Mouse (Mus musculus) limb, embryonic 10.5 days (tissue): ENCODE measurements around the gene Hoxc13. TPM values are rescaled to one million over a fixed set of nuclear protein-coding genes. Genes with fewer than 3 reads are reported as not detected.
A peak's percentile ranks its signal among the peaks of the same experiment; 100 is the strongest.

ENCODE experiments used
- DNase-seq: peaks from one replicate; pipeline ENCODE4 v3.0.0-alpha.2; 2017; ENCODE audit warnings: low spot score
- H3K27ac ChIP-seq: fragments of 300-500 bp; sonication (generic); 2 replicates; pipeline ENCODE4 v1.5.1; 2016; ENCODE audit warnings: mild to moderate bottlenecking
- H3K27me3 ChIP-seq: fragments of 300-500 bp; sonication (generic); 2 replicates; pipeline ENCODE4 v1.6.1; 2016; ENCODE audit warnings: low read depth, mild to moderate bottlenecking; ENCODE audit not compliant: poor library complexity, severe bottlenecking
- H3K36me3 ChIP-seq: fragments of 300-500 bp; sonication (generic); 2 replicates; pipeline ENCODE4 v1.6.1; 2016; ENCODE audit warnings: mild to moderate bottlenecking, moderate library complexity
- H3K4me1 ChIP-seq: fragments of 300-500 bp; sonication (generic); 2 replicates; pipeline ENCODE4 v1.6.1; 2016
- H3K4me3 ChIP-seq: fragments of 300-500 bp; sonication (generic); 2 replicates; pipeline ENCODE4 v1.5.1; 2016; ENCODE audit warnings: mild to moderate bottlenecking, moderate library complexity
- H3K9me3 ChIP-seq: fragments of 300-500 bp; sonication (generic); replicated peaks from 2 replicates; pipeline ENCODE4 v1.6.1; 2016; ENCODE audit warnings: mild to moderate bottlenecking
- WGBS: fragments of 180-500 bp; shearing (Covaris S2); methylation state at CpG from one replicate; pipeline ENCODE4 v1.1.7; 2016; 5-methylcytosine and 5-hydroxymethylcytosine counted together
- polyA plus RNA-seq: library from polyadenylated mRNA; unstranded; fragments of >200 nt; fragmentation: Nextera tagmentation; extraction: Ambion mirVana; gene quantifications from 2 replicates; pipeline ENCODE4 v1.2.1, GENCODE M21; 2016

The Hoxc13 gene
- polyA plus RNA-seq, 1 experiment from 2014 or later = 1.2 TPM

DNA sequence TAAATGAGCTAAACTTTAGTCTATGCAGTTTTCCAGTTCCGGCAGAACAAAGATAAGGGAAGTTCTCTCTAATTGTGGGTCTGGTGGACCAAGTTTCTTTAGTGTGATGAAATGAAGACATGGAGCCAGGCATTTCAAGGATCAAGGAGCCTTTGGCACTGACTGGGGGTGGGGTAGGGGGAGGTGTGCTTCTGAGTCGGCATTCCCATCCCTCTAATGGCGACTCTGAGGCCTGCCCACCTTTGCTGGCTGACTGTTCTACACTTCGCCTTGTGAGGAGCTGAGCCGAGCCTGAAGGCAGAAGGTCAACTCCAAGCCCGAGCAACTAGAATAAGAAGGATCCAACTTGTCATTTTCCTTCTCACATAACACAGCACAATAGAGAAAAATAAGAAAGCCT lies 40.8 kb downstream of the Hoxc13 start:
- Histone ChIP-seq H3K27ac (peak overlapping the region; percentile 93), H3K4me3 (peak overlapping the region; percentile 58), H3K9me3 (no peaks in the 10 kb centered on the region), H3K36me3 (no peaks in the 10 kb centered on the region), H3K4me1 (peaks cover 63% of the 10 kb centered on the region), H3K27me3 (peaks cover 100% of the 10 kb centered on the region)
- WGBS = 3% methylated on average over 6 of the region's 6 CpGs
- no peak for DNase-seq

DNA sequence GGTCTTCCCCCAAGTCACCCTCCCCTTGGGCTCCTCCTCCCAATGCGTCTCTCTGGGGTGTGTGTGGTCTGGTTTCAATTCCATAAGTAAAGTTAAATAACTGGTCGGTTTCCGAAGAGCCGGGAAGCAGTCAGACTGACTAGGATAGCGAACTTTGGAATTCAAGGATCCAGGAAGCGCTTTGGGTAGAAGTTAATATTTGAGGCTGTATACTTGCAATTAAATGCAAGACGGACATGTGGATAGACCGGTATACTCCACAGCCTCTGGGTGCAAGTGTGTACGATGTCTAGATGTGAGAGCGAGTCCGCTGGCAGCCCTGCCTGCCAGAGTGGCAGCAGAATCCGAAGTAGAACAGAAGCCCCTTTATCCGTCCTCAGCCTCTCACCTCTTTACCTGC lies 41.6 kb downstream of the Hoxc13 start:
- H3K9me3 ChIP-seq = no peaks in the 10 kb centered on the region
- no peak for DNase-seq
- 2% methylated on average over 13 of the region's 13 CpGs for WGBS
- H3K27me3 ChIP-seq = peaks cover 100% of the 10 kb centered on the region
- H3K4me3 ChIP-seq = peak overlapping the region; percentile 58
- H3K36me3 ChIP-seq = no peaks in the 10 kb centered on the region
- H3K27ac ChIP-seq = peak overlapping the region; percentile 93
- peaks cover 63% of the 10 kb centered on the region for H3K4me1 ChIP-seq

DNA sequence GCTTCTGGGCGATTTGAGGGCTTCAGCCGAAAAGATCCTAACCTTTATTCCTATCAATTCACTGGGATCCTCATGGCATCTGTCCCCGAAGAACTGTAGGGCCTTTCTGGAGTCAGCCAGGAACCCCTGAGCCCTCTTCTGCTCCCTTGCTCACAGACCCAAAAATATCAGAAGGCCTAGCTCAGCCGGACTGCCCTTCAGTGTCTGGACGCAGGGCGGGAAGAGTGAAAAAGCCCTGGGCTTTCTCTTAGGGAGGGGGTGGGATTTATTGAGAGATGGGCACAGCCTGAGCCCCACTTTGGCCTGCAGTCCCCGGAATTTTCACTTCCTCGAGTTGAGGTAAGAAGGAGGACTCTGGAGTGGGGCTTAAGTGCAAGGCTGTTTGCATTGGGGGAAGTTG lies 42.4 kb downstream of the Hoxc13 start:
- DNase-seq = no peak
- H3K27me3 ChIP-seq = peaks cover 100% of the 10 kb centered on the region
- H3K9me3 ChIP-seq = no peaks in the 10 kb centered on the region
- peaks cover 58% of the 10 kb centered on the region for H3K4me1 ChIP-seq
- H3K27ac ChIP-seq = peak overlapping the region; percentile 93
- no peaks in the 10 kb centered on the region for H3K36me3 ChIP-seq
- 2% methylated on average over 8 of the region's 8 CpGs for WGBS
- peak overlapping the region; percentile 58 for H3K4me3 ChIP-seq

DNA sequence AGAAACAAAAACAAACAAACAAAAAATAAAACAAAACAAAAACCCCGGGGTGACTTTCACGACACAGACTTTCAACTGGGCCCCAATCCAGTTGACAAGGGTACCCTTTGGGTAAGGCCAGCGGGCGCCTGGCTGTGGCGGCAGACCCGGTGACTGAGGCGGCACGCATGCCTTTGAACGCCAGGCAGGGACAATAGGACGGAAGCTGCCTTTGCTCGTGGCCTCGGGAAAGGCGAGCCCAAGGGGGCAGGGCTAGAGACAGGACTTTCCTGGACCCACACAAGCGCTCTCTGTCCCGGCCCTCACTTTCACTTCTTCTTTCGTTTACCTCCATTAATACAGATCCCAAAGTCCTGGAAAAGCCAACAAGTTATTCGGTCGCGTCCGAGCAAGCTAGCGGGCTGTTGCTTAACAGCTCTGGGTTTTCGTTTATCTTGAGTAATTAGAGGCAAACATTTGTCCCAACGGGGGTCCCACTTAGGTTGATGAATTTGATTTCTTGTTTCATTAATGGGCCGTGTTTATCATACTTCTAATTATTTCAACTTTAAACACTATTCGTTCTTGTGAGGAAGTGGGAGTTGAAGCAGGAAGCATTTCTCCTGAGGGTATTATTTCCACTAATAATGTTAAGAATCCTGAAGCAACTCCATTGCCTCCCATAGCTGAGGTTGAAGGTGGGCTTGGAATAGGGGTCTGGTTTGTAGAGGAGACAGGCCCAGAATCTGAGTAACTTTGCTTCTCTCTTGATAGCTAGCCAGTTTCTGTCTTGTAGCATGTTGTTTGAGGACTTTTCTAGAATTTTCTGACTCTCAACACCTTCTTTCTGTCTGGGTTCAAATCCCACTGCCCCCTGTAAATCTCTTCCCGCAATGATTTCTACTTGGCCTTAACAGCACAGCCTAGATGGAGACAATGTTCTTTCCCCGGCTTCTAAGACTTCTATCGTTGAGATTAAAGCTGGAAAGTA lies 43.1 kb downstream of the Hoxc13 start:
- H3K27ac ChIP-seq = peak overlapping the region; percentile 93
- peaks cover 100% of the 10 kb centered on the region for H3K27me3 ChIP-seq
- peak overlapping the region; percentile 58 for H3K4me3 ChIP-seq
- H3K9me3 ChIP-seq = no peaks in the 10 kb centered on the region
- WGBS = under 1% methylated on average over 28 of the region's 28 CpGs
- H3K4me1 ChIP-seq = peaks cover 57% of the 10 kb centered on the region
- no peaks in the 10 kb centered on the region for H3K36me3 ChIP-seq
- peak; percentile 84 for DNase-seq

DNA sequence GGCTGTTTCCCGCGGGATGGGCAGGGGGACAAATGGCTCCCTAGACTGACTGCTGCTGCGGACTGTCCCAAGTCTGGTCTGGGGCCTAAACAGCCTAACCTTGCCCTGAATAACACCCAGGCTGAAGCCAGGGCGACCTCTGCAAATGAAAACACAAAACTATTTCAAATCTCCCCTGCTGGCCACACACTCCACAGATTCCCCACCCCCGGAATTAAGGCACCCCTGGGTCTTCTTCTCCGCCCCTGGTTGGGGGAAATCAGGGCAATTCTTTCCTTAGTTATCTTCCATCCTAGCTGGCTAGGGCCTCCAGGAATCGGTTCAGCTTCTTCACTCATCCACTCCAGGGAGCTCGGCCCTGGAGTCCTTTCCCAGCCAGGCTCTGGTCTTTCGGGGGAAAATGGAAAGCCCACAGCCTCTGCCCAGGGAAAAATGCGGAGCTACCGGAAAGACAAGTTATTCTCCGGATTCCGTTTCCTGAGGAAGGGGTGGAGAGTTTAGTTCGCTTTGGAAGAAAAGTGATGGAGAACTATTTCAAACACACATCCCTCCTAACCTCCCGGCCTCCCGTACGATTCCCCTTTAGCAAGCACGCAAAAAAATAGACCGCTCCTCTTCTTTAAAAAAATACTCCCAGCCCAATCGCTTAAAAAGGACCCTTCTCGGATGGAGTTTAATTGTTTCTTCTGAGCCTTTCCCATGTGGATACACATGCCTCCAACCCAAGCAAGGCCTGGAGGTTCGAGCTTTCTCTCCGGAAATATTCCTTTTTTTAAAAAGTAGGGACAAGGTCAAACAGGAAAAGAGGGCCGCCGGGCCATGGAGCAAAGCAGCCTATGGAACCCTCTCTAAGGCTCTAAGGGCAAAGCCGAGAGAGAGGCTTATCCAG lies 44.3 kb downstream of the Hoxc13 start:
- peak overlapping the region; percentile 93 for H3K27ac ChIP-seq
- no peaks in the 10 kb centered on the region for H3K9me3 ChIP-seq
- peak; percentile 71 for DNase-seq
- no peaks in the 10 kb centered on the region for H3K36me3 ChIP-seq
- 2% methylated on average over 26 of the region's 26 CpGs for WGBS
- peaks cover 48% of the 10 kb centered on the region for H3K4me1 ChIP-seq
- H3K4me3 ChIP-seq = peak overlapping the region; percentile 58
- peaks cover 100% of the 10 kb centered on the region for H3K27me3 ChIP-seq

DNA sequence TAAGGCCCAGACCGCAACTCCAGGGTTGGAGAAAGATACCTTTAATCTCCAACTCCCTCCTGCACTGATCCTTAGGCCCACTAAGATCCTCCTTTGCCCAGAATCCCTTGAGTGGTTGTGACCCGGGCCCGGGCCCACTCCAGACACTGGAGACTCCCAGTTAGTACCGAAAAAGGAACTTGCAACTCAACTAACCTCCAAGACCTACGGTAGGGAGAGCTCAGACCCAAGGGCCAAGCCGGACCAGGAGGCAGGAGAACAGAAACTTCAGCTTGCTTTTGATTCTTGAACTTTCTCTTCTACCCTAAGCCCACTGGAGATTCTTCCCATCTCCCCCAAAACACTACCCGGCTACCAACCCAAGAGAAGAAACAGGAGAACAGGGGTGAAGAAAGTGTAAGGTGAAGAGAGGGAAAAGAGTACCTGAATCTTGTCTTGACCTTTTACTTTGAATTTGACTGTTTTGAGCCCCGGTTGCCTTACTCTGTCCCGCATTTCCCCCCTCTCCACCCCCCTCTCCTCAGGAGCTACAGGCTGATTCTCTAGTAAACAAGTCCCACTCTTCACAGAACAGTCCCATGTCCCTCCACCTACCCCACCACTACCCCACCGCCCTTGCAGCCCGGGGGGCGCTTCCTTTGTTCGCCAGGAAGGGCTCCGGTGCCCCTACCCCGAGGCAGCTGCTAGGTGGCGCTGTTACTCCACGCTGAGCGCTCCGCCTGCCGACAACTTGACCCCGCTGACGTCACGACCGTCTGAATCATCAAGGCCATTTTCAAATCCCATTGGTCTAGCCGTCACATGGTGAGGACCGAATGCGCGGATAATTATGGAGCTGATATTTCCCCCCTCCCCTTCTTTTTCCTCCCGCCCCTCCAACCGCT lies 45.2 kb downstream of the Hoxc13 start:
- Histone ChIP-seq H3K36me3 (no peaks in the 10 kb centered on the region), H3K27me3 (peaks cover 100% of the 10 kb centered on the region), H3K9me3 (no peaks in the 10 kb centered on the region), H3K27ac (peak overlapping the region; percentile 93), H3K4me1 (peaks cover 41% of the 10 kb centered on the region), H3K4me3 (peak overlapping the region; percentile 58)
- DNase-seq = peak; percentile 99
- 1% methylated on average over 30 of the region's 30 CpGs for WGBS

DNA sequence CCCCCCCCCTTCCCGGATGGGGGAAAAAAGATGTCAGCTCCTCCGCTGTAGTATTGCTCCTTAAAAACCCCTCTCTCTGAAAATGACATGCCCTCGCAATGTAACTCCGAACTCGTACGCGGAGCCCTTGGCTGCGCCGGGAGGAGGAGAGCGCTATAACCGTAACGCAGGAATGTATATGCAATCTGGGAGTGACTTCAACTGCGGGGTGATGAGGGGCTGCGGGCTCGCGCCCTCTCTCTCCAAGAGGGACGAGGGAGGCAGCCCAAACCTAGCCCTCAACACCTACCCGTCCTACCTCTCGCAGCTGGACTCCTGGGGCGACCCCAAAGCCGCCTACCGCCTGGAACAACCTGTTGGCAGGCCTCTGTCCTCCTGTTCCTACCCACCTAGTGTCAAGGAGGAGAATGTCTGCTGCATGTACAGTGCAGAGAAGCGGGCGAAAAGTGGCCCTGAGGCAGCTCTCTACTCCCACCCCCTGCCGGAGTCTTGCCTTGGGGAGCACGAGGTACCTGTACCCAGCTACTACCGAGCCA lies 45.9 kb downstream of the Hoxc13 start, which contains the start of gene Hoxc10:
TSS of gene Hoxc10 (plus strand) at position 21 of the 536 bp plus-strand sequence.
- 3% methylated on average over 27 of the region's 27 CpGs for WGBS
- Histone ChIP-seq H3K4me1 (peaks cover 38% of the 10 kb centered on the region), H3K4me3 (peak within 1 kb of the TSS; percentile 58), H3K9me3 (no peaks in the 10 kb centered on the region), H3K36me3 (no peaks in the 10 kb centered on the region), H3K27me3 (peaks cover 100% of the 10 kb centered on the region), H3K27ac (peak within 1 kb of the TSS; percentile 93)
- DNase-seq = peak; percentile 66

DNA sequence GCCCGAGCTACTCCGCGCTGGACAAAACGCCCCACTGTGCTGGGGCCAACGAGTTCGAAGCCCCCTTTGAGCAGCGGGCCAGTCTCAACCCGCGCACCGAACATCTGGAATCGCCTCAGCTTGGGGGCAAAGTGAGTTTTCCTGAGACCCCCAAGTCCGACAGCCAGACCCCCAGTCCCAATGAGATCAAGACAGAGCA lies 46.3 kb downstream of the Hoxc13 start, which contains the start of gene Hoxc5:
TSS of gene Hoxc5 (plus strand) at position 132 of the 199 bp plus-strand sequence.
- 3% methylated on average over 12 of the region's 12 CpGs for WGBS
- Histone ChIP-seq H3K27ac (peak within 1 kb of the TSS; percentile 93), H3K4me3 (peak within 1 kb of the TSS; percentile 58)

DNA sequence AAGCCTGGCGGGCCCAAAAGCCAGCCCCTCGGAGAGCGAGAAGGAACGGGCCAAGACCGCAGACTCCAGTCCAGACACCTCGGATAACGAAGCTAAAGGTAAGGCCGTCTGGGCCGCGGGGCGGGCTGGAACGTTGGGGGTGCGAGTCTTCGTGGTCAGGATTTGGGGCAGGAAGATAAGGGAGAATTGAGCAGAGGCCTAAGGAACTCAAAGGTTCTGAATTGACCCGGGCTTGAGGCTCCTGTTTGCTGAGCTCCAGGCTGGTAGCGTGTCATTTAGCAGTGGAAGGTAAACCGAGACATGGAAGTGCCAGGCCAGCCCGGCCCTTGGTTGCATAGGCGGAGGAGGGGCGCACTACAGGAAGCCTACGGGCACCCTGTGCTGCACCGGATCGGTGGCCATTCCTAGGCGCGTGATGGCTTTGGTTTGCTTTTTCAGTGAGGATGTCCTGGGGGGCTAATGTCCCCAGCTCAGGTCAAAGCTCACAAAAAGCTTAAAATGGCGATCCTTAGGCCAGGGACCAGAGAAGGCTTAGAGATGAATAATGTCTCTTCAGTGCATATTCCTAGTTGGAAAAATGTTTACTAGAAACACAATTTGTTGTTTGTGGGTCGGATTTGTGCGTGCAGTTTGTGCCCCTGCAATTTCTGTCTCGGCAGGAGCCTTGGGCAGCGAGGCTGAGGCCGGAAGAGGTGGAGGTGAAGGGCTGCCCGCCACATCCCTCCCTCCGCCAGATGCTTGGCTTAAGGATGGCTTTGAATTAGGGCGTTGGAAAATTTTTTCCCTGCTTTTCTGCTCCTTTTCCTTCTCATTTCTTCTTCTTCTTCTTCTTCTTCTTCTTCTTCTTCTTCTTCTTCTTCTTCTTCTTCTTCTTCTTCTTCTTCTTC lies 46.9 kb downstream of the Hoxc13 start:
- 1% methylated on average over 34 of the region's 34 CpGs for WGBS

More for the DNA sequence above, 46.3 kb downstream of the Hoxc13 start, which contains the start of gene Hoxc5:
- peaks cover 100% of the 10 kb centered on the region for H3K27me3 ChIP-seq
- no peak for DNase-seq
- no peaks in the 10 kb centered on the region for H3K36me3 ChIP-seq
- H3K9me3 ChIP-seq = no peaks in the 10 kb centered on the region
- peaks cover 39% of the 10 kb centered on the region for H3K4me1 ChIP-seq

DNA sequence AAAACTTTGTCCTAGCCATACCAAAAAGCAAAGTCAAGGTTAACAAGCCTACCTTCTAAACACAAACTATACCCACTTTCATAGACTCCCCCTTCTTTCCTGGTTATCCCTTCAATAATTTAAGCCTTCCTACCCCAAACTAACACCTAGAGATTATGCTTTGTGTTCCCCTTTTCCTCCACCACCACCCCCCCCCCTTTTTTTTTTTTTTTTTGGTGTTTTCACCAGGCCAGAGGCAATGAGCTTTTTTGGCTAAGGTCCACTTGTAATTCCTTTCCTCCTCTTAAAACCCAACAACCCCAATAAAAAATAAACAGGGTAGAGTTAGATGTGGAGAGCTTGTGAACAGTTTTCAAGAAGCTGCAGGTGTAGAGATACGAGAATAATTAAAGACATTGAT lies 48.4 kb downstream of the Hoxc13 start:
- Histone ChIP-seq H3K27ac (peak overlapping the region; percentile 93), H3K4me1 (peaks cover 38% of the 10 kb centered on the region), H3K27me3 (peaks cover 100% of the 10 kb centered on the region), H3K9me3 (no peaks in the 10 kb centered on the region), H3K36me3 (no peaks in the 10 kb centered on the region), H3K4me3 (peak overlapping the region; percentile 58; the same call in 1 of the 2 replicates)
- DNase-seq = no peak
- 35% methylated on average over 1 of the region's 1 CpGs for WGBS

More for the DNA sequence above, 46.9 kb downstream of the Hoxc13 start:
- no peak for DNase-seq
- Histone ChIP-seq H3K4me3 (peak overlapping the region; percentile 58), H3K27me3 (peaks cover 100% of the 10 kb centered on the region), H3K27ac (peak overlapping the region; percentile 93), H3K36me3 (no peaks in the 10 kb centered on the region), H3K4me1 (peaks cover 43% of the 10 kb centered on the region), H3K9me3 (no peaks in the 10 kb centered on the region)

DNA sequence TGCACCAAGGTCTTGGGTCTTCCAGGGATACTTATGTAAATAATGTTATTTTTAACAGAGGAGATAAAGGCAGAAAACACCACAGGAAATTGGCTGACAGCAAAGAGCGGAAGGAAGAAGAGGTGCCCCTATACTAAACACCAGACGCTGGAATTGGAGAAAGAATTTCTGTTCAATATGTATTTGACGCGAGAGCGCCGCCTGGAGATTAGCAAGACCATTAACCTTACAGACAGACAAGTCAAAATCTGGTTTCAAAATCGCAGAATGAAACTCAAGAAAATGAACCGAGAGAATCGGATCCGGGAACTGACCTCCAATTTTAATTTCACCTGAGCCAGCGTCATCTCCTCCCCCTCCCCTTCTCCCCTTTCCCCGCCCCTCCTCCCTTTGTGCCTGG lies 49.8 kb downstream of the Hoxc13 start:
- H3K4me3 ChIP-seq = peak overlapping the region; percentile 29
- peak overlapping the region; percentile 33; the same call in 1 of the 2 replicates for H3K27ac ChIP-seq
- H3K4me1 ChIP-seq = peaks cover 37% of the 10 kb centered on the region
- H3K9me3 ChIP-seq = no peaks in the 10 kb centered on the region
- WGBS = under 1% methylated on average over 12 of the region's 12 CpGs
- no peak for DNase-seq
- H3K36me3 ChIP-seq = no peaks in the 10 kb centered on the region
- peaks cover 100% of the 10 kb centered on the region for H3K27me3 ChIP-seq
